Mouse (Mus musculus): ENCODE data around the gene Rbm12.
"Not testable (repeated sequence)": the region's sequence is repeated elsewhere in the genome, so short reads cannot be mapped to it uniquely, and the experiment has no call there.

The Rbm12 gene

DNA sequence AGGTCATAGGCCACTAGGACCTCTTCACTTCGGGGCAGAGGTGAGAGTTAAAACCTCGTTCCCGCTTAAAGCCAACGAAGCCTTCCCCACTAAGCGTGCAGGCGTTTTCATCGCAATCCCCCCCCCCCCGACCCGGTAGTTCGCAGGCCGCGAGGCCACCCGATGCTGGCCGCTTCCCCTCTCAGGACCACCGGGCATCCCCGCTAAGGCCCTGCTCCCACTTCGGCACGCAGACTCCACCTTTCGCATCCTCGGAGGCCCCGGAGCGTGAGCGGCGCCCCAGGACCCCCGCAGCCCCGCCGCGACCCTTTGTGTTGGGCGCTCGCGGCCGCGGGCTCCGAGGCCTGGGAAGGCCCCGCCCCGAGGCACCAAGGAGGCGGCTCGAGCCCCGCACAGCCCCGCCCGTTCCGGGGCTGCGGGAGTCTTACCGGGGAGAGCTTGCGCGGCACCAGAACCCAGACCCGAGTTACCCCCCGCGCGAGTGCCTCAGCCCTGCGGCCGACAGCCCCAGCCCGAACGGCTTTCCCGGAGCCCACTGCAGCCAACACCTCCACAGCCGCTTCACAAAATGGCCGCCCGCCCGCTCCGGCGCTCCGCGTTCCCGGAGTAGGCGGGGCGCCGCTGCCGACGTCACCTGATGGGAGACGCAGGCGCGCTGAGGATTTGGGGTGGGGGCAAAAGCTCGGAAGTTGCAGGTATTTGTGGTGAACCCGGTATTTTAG, at the start of gene Rbm12, which contains the start of gene Cpne1:
Gene Rbm12 (minus strand): TSS at position 621 of the 722 bp plus-strand sequence.
Gene Cpne1 (minus strand): TSS at position 608 of the 722 bp plus-strand sequence.
- peak; percentile 74 for DNase-seq (ENCODE audit: low spot score)

DNA sequence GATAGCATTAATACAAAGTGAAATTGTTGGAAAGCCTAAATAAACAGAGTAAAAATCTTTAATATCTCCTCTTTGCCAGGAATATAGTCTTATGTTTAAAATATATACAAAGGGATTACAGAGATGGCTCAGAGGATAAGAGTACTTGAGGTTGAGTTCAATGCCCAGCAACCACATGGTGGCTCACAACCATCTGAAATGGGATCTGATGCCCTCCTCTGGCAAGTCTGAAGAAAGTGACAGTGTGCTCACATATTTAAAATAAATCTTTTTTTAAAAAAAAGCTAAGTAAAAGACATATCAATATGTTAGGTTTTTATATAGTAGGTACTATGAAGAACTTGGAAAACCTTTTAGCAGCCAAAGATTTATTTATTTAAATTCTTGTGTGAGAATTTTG, 39.8 kb upstream of the Rbm12 start:
- DNase-seq (ENCODE audit: low spot score): no peak

DNA sequence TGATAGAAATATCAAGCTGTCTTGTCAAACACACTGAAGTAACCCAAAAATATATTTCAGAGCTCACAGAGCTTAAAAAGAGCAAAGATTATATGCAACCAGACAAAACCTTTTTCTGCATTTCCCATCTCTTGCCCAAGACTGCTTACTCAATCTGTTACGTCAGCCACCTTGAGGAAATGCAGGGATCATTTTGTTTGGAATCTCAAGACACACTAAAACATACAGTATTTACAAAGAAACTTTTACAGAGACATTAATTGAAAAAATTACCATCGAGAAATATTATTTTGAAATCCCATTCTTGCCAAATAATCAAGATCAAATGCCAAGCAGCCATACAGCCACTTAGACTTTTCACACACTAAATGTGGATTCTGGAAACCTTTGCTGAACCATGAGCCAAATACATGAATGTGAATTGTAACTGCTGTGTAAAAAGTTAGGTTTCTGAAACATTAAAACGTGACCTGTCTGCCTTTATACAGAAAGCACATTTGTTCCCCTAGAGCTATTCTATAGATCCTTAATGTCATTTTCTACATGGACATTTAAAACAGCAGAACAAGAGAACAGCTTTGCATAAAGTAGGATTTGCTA, 35.6 kb upstream of the Rbm12 start:
- no peak for DNase-seq (ENCODE audit: low spot score)

DNA sequence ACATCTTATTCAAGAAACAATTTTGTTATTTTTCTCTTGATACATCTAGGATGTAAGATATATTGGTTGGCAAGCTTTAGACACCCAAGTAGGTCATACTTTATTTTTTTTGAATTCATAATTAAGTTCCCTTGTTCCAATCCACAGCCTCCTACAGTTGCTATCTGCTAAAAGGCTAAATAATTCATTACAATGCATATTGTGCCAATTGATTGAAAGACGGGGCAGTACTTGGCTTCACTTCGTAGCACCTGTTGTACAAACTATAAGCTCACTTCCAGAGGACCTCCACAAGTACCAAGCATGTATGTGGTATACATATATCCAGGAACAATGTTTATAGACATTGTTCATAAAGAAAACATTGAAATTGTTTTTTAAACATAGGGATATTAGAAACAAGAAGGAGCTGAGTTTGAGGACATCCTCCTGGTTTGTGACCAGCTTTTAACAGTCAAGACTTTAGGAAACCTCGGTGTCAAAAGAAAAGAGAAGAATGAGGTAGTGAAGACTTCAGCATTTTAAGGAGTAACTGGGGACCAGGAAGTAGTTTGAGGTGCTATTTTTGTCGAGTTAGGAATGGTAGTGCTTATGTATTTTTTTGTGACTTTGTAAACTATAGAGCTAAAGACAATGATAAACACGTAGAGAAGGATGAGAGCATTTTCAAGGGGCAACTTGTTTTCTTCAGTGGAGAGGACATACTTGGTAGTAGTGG, 34.7 kb upstream of the Rbm12 start:
- DNase-seq (ENCODE audit: low spot score): no peak

DNA sequence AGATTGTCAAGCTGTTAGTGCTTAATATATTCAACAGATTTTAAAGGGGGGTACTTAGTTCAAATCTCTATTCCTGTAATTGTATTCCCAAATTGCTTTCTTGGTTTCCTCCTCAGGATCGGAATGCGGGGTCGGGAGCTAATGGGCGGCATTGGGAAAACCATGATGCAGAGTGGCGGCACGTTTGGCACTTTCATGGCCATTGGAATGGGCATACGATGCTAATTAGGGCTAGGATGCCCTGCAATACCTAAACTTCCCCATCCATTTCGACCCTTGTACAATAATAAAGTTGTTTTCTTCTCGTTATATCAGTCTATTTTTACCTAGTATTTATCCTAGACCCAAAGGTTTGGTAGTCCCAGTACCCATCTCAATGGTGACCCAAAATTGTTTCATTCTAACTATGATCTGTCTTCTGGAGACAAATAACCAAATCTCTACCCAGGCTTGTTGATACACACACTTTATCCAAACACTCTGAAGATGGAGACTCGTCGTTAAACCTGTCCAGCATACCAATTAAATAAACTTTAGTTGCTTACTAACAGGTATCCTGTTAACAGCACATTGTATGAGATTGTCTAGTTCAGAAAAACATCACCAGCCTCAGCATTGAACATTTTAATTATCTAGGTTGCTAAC, 33.8 kb upstream of the Rbm12 start:
- DNase-seq (ENCODE audit: low spot score): no peak

DNA sequence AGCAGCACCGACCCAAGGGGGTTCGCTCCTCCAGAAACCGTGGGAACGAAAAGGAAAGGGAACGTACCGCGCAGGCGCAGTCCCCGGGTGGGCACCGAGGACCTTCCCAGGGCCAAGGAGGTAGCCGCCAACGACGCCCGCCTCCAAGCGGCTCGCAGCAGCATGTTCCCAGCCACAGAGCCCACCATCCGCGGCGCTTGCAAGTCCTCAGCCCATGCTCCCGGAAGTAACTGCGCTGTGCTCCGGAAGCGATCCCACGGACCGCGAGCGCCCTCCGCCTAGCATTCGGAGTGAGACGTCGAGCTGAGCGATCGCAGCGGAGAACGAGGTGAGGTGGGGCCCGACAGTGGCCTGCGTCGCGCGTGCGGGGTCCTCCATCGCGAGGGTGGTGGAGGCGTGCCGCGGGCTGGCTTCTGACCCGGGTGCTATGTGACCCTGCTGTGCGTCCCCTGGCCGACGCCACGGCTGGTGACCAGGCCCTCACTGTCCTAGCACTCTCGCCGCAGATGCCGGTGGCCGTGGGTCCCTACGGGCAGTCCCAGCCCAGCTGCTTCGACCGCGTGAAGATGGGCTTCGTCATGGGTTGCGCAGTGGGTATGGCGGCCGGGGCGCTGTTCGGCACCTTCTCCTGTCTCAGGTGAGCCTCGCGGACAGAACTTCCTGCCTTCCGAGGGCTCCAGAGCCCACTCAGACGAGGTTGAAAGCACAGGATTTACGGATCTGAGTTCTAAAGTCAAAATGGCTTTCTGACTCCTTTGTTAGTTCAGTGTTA, 32.4 kb upstream of the Rbm12 start, which contains the start of the genes Romo1 and Nfs1:
Gene Romo1 (plus strand): TSS at position 87 of the 772 bp plus-strand sequence.
Gene Nfs1 (minus strand): TSS at position 234 of the 772 bp plus-strand sequence.
- peak; percentile 82 for DNase-seq (ENCODE audit: low spot score)

DNA sequence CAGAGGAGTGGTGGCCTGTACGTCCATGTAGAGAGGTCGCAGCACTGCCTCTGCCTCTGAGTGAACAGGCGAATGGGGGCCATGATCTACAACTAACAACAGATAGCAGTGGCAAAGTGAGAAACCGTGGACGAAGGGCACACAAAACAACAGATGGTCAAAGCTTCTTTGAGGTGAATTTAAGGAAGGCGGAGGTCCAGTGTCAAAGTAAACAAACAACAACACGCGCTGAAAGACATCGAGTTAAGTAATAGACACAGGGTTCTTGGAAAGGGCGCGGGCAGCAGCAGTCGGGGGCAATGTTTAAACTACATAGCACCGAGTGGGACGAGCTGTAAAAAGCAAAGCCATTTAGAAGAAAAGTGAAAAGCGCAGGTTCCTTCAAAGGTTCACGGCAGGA, 31.6 kb upstream of the Rbm12 start:
- DNase-seq (ENCODE audit: low spot score): no peak

DNA sequence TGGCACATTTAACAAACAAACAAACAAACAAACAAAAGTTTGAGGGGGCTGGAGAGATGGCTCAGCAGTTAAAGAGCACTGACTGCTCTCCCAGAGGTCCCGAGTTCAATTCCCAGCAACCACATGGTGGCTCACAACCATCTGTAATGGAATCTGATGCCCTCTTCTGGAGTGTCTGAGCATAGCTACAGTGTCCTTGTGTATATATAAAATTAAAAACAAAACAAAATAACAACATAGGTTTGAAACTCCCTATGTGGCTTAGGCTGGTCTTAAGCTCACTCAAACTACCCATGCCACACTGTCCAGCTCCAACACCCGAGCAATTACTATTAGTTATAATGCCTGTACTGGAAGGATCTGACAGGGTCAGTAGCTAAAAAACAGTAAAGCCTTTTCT, 31.0 kb upstream of the Rbm12 start:
- no peak for DNase-seq (ENCODE audit: low spot score)

DNA sequence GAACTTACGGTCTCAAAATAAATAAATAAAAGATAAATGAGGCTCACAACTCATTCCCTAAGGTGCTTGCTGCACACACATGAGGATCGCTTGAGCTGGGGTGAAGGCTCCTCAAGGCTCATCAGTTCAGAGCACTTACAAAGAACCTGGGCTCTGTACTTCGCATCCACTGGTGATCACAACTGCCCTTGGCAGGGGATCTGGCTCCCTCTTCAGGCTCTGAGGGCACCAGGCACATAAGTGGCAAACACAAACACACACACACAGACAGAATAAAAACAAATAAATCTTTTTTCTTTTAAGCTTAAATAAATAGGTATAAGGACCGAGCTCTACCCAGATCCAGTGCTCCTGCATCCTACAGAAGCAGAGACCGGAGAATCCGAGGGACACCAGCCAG, 23.9 kb upstream of the Rbm12 start:
- DNase-seq (ENCODE audit: low spot score): no peak

DNA sequence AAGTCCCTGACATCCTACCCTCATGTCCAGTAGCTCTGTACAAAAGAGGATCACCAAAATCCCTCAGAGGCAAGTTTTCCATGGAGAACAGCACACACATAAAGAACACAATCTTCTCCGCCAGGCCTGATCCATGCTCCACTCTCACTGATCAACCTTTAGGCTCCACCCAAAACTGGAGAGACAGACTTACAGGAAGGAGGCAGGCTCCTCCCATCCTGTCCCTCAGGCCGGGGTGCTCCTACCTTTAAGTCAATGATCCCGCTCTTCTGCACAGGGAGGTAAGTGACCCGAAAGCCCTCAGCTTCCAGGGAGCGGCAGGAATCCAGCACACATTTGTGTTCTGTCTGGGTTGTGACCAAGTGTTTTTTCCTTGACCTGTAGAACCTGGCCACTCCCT, 22.4 kb upstream of the Rbm12 start:
- DNase-seq (ENCODE audit: low spot score): no peak

DNA sequence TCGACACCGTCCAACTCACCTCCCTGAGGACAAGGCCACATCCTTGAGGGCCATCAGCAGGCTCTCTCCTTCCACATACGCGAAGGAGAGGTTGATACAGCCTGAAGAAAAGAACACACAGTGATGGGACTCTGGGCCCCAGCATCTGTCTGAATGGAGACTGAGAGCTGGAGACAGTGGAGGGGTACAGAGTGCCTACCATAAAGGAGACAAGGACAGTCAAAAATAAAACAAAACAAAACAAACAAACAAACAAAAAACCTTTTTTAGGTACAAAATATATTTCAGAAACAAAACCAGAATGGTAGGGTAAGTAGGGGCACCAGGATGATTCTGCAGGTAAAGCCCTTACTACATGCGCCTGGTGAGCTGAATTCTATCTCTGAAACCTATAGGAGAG, 15.2 kb upstream of the Rbm12 start, which contains the start of gene Gm28036:
Gene Gm28036 (minus strand): TSS at position 101 of the 400 bp plus-strand sequence.
- DNase-seq (ENCODE audit: low spot score): no peak

DNA sequence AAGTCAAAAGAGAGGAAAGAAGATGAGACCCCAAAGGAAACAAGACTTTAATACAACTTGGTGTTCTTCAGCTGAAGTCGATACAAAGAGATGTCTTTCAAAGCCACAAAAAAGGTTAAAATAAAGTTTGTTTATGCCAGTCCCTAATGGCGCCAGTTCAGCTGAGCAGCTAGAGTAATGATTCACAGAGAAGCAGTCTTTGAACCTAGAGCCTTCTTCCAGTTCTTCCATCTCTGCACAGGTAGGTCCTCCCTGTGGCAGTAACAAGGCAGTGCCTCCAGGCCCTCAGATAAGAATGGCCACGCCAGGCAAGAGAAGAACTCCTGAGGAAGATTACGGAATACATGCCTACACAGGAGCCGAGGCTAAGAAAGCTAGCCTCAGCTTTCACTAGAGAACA, 12.0 kb upstream of the Rbm12 start:
- DNase-seq (ENCODE audit: low spot score): no peak

DNA sequence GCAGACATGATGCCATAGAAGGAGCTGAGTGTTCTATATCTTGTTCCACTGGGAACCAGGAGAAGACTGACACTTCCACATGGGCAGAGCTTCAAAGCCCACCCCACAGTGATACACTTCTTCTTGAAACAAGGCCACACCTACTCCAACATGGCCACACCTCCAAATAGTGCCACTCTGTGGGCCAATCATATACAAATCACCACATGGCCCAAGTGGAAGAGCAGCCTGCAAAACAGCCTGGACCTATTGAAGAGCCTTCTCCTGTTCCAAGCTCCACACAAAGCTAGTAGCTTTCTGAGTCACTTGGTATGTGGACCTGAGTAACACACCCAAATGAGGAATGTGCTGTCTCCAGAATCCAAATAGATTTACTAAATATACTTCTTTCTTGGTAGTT, 7.8 kb upstream of the Rbm12 start:
- DNase-seq (ENCODE audit: low spot score): no peak

DNA sequence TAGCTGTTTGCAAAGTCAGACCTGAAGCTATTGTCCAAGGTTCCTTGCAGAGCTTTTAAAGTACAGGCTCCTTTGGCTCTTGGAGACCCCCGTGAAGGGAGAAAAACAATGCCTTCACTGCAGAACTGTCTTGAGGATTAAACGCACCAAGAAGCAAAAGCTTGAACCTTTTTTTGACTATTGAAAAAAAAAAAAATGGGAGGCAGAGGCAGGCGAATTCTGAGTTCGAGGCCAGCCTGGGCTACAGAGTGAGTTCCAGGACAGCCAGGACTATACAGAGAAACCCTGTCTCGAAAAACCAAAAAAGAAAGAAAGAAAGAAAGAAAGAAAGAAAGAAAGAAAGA, 274 bp upstream of the Rbm12 start:
- not testable (repeated sequence) for DNase-seq (ENCODE audit: low spot score)

DNA sequence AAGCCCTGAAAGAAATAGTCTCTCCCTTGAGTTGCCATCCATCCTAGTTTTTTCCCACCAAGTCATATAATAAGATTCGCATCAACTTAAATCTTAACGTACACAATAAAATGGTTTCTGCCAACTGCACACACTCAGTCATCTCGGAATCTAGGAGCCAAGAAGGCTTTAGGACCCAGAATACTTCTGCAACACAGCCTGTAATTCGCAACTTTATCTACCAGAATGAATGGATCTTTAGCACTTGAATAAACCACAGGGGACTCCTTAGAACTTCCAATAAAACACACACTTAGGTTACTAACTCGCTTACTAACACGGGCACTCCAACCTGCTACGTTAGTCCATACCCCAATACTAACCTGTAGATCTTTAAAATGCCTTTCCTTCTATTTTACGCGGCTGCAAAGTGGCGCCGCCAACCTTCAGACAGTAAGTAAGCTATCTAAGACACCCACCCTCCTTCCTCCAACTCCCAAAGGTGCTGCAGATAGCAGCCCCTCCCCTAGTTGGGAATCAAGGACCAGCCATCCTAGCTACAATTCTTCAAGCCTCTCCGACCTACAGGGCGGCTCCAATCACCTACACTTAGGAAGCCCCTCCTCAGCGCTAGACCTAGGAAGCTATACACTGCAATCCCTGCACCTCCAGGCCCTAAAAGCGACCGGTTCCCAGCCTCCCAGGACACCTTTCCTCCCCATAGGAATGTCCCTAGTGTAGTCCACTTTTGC, 986 bp downstream of the Rbm12 start:
- DNase-seq (ENCODE audit: low spot score): peak; percentile 15

DNA sequence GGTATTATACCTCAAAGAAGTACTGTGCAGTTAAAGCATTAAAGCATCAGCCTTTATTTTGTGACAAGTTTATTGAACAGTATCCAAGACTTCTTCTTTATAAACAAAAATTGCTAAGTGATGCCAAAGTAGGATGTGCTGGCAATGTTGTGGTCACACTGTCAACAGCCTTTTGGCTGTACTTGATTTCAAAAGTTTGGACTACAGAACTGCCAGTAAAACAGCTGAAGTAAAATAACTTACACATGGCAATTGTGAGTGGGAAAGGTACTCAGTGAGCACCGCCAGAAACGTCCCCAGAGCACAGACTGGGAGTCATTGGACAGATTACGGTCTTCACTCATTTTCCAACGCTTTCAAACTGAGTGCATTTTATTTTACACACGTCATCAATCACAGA, 19.9 kb downstream of the Rbm12 start:
- no peak for DNase-seq (ENCODE audit: low spot score)

DNA sequence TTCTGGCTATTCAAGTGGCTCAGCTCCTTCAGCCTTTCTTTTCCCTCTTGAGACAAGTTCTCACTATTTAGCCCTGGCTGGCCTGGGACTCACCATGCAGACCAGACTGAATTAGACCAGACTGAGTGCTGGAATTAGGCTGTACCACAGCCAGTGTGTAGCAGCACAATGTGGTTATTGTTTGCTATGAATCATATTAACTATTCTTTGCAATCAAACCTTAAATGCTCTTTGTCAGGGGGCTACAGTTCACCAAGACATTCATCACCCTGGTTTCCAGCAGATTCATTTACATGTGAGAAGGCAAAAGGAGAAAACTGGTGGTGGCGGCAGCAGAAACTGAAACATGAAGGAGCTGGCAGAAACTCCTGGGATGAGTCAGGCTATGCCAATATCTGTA, 22.0 kb downstream of the Rbm12 start:
- no peak for DNase-seq (ENCODE audit: low spot score)

DNA sequence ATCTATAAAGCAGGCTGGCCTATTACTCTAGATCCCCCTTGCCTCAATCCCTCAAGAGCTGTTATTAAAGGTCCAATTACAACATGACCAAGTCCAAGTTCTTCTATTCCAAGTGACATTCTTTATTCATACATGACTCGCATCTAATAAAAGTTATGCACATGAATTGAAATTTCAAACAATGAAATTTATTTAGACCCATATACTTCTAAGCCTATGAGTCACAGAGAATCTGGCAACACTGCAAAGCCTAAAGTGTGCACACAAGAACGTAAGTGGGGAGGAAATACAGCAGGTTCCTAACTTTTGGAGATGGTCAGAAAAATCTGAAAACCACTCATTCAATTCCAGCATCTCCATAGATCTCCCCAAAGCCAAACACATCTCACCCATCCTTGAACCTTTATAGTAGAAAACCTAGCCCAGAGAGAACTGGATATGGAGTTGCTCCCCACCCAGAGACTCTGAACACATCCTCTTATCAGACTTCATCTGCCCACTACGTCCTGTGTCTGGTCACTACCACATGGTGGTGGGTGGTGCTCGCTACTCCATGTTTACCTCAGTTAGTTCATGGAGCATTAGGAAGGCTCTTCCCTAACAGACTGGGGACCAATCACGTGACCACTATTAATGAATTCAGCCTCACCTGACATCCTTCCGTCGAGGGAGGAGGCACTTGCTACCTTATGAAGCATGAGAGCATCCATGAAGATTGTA, 24.2 kb downstream of the Rbm12 start:
- no peak for DNase-seq (ENCODE audit: low spot score)

DNA sequence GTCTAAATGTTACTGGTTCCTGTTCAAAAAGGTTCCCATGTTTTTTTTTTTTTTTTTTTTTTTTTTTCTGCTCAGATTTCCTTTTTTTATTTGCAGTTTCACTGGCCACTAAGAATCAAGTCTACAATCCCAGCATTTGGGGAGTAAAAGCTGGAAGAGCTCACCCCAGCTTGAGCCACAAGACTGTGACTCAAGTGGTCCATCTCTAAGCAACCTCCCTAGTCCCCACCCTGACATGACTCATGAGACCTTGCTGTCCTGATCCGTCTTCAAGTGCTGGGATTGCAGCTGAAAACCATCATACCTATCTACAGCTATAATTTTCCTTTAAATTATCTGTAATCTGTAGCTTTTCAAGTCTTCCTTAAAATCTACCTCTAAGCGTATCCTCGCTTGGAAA, 27.2 kb downstream of the Rbm12 start:
- no peak for DNase-seq (ENCODE audit: low spot score)

DNA sequence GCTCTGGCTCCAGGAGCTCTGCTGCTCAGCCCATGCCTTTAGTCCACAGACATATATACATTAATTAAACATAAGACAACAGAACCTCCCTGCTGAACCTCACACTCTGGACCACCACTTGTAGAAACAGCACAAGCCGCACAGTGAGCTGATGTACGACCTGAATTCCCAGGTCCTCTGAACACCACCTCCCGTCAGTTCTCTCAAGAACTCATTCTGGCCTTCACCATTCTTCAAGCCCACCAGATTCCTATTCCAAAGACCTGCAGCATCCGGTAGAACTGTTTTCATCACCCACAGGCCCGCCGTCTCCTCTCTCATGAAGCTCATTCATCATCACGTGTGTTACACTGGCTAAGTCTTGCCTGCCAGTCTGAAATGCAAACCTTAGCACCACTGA, 31.4 kb downstream of the Rbm12 start:
- no peak for DNase-seq (ENCODE audit: low spot score)
